Mouse (Mus musculus): ENCODE measurements around the gene Castor1. TPM values are rescaled to one million over a fixed set of nuclear protein-coding genes. Genes with fewer than 3 reads are reported as not detected.
A peak's percentile ranks its signal among the peaks of the same experiment; 100 is the strongest.

The Castor1 gene
- polyA plus RNA-seq, 1 experiment from 2014 or later = 10.3 TPM

GRCm38 (mm10) chr11:4195597-4196031 lies 22.4 kb upstream of the Castor1 start:
- peak overlapping the region; percentile 75 for H3K27ac ChIP-seq (ENCODE audit: low read depth, low read length)
- no peak for ATAC-seq
- H3K9me3 ChIP-seq (ENCODE audit: control insufficient read depth) = no peaks in the 10 kb centered on the region
- 64% methylated on average over 3 of the region's 3 CpGs for WGBS
- 0 out of 2 replicates have a peak, but pooled peaks cover 7% of the 10 kb centered on the region for H3K4me1 ChIP-seq (replicated peaks; ENCODE audit: control insufficient read depth, insufficient read depth, low read length)
- H3K4me2 ChIP-seq (replicated peaks; ENCODE audit: low read depth) = no peak overlapping the region
- H3K27me3 ChIP-seq (replicated peaks; ENCODE audit: control insufficient read depth, insufficient read depth, low read length) = no peaks in the 10 kb centered on the region
- no peak overlapping the region for H3K9ac ChIP-seq (ENCODE audit: low read depth, low read length)
- TF ChIP-seq CTCF (IDR thresholded peaks at IDR 0.05; ENCODE audit: low read depth) = no peak
- no peaks in the 10 kb centered on the region for H3K36me3 ChIP-seq (ENCODE audit: control insufficient read depth, insufficient read depth)
- H3K4me3 ChIP-seq (ENCODE audit: low read depth, low read length) = no peak overlapping the region

- Histone ChIP-seq H3K27ac (ENCODE audit: low read depth, low read length) (peak overlapping the region; percentile 75; the same call in 1 of the 2 replicates), H3K9ac (ENCODE audit: low read depth, low read length) (no peak overlapping the region), H3K36me3 (ENCODE audit: control insufficient read depth, insufficient read depth) (no peaks in the 10 kb centered on the region), H3K27me3 (replicated peaks; ENCODE audit: control insufficient read depth, insufficient read depth, low read length) (no peaks in the 10 kb centered on the region), H3K4me1 (replicated peaks; ENCODE audit: control insufficient read depth, insufficient read depth, low read length) (0 out of 2 replicates have a peak, but pooled peaks cover 7% of the 10 kb centered on the region), H3K9me3 (ENCODE audit: control insufficient read depth) (no peaks in the 10 kb centered on the region), H3K4me2 (replicated peaks; ENCODE audit: low read depth) (no peak overlapping the region), H3K4me3 (ENCODE audit: low read depth, low read length) (no peak overlapping the region)
- peak; percentile 38 for TF ChIP-seq CTCF (IDR thresholded peaks at IDR 0.05; ENCODE audit: low read depth)
- 44% methylated on average over 8 of the region's 8 CpGs for WGBS
- ATAC-seq = peak; percentile 89
Observed at GRCm38 (mm10) chr11:4196636-4197035, 21.4 kb upstream of the Castor1 start.

GRCm38 (mm10) chr11:4197691-4198090 lies 20.3 kb upstream of the Castor1 start:
- no peak for ATAC-seq
- H3K9me3 ChIP-seq (ENCODE audit: control insufficient read depth) = no peaks in the 10 kb centered on the region
- no peaks in the 10 kb centered on the region for H3K36me3 ChIP-seq (ENCODE audit: control insufficient read depth, insufficient read depth)
- no peak overlapping the region for H3K9ac ChIP-seq (ENCODE audit: low read depth, low read length)
- H3K27me3 ChIP-seq (replicated peaks; ENCODE audit: control insufficient read depth, insufficient read depth, low read length) = no peaks in the 10 kb centered on the region
- WGBS = 73% methylated on average over 1 of the region's 1 CpGs
- H3K4me3 ChIP-seq (ENCODE audit: low read depth, low read length) = no peak overlapping the region
- H3K4me2 ChIP-seq (replicated peaks; ENCODE audit: low read depth) = no peak overlapping the region
- peak overlapping the region; percentile 62 for H3K27ac ChIP-seq (ENCODE audit: low read depth, low read length)
- no peak for TF ChIP-seq CTCF (IDR thresholded peaks at IDR 0.05; ENCODE audit: low read depth)
- H3K4me1 ChIP-seq (replicated peaks; ENCODE audit: control insufficient read depth, insufficient read depth, low read length) = peaks cover 10% of the 10 kb centered on the region; the same call in 1 of the 2 replicates

GRCm38 (mm10) chr11:4201981-4202700 lies 15.9 kb upstream of the Castor1 start:
- no peaks in the 10 kb centered on the region for H3K27me3 ChIP-seq (replicated peaks; ENCODE audit: control insufficient read depth, insufficient read depth, low read length)
- ATAC-seq = no peak
- peaks cover 3% of the 10 kb centered on the region; the same call in 1 of the 2 replicates for H3K4me1 ChIP-seq (replicated peaks; ENCODE audit: control insufficient read depth, insufficient read depth, low read length)
- WGBS = 65% methylated on average over 11 of the region's 11 CpGs
- H3K9ac ChIP-seq (ENCODE audit: low read depth, low read length) = no peak overlapping the region
- H3K9me3 ChIP-seq (ENCODE audit: control insufficient read depth) = no peaks in the 10 kb centered on the region
- no peak overlapping the region for H3K4me2 ChIP-seq (replicated peaks; ENCODE audit: low read depth)
- TF ChIP-seq CTCF (IDR thresholded peaks at IDR 0.05; ENCODE audit: low read depth) = peak; percentile 32
- H3K27ac ChIP-seq (ENCODE audit: low read depth, low read length) = peak overlapping the region; percentile 15
- peaks cover 14% of the 10 kb centered on the region; the same call in 1 of the 2 replicates for H3K36me3 ChIP-seq (ENCODE audit: control insufficient read depth, insufficient read depth)
- H3K4me3 ChIP-seq (ENCODE audit: low read depth, low read length) = no peak overlapping the region

GRCm38 (mm10) chr11:4202995-4203704 lies 14.9 kb upstream of the Castor1 start:
- 44% methylated on average over 12 of the region's 12 CpGs for WGBS
- Histone ChIP-seq H3K4me3 (ENCODE audit: low read depth, low read length) (no peak overlapping the region), H3K9ac (ENCODE audit: low read depth, low read length) (no peak overlapping the region), H3K4me2 (replicated peaks; ENCODE audit: low read depth) (peak overlapping the region; percentile 4), H3K36me3 (ENCODE audit: control insufficient read depth, insufficient read depth) (peaks cover 24% of the 10 kb centered on the region), H3K4me1 (replicated peaks; ENCODE audit: control insufficient read depth, insufficient read depth, low read length) (peaks cover 3% of the 10 kb centered on the region; the same call in 1 of the 2 replicates), H3K27me3 (replicated peaks; ENCODE audit: control insufficient read depth, insufficient read depth, low read length) (no peaks in the 10 kb centered on the region), H3K9me3 (ENCODE audit: control insufficient read depth) (no peaks in the 10 kb centered on the region), H3K27ac (ENCODE audit: low read depth, low read length) (peak overlapping the region; percentile 15)
- ATAC-seq = no peak
- TF ChIP-seq CTCF (IDR thresholded peaks at IDR 0.05; ENCODE audit: low read depth) = no peak

- peaks cover 29% of the 10 kb centered on the region for H3K36me3 ChIP-seq (ENCODE audit: control insufficient read depth, insufficient read depth)
- H3K4me1 ChIP-seq (replicated peaks; ENCODE audit: control insufficient read depth, insufficient read depth, low read length) = peaks cover 3% of the 10 kb centered on the region; the same call in 1 of the 2 replicates
- 11% methylated on average over 2 of the region's 2 CpGs for WGBS
- H3K4me3 ChIP-seq (ENCODE audit: low read depth, low read length) = no peak overlapping the region
- no peaks in the 10 kb centered on the region for H3K9me3 ChIP-seq (ENCODE audit: control insufficient read depth)
- H3K9ac ChIP-seq (ENCODE audit: low read depth, low read length) = no peak overlapping the region
- peak overlapping the region; percentile 4 for H3K4me2 ChIP-seq (replicated peaks; ENCODE audit: low read depth)
- H3K27me3 ChIP-seq (replicated peaks; ENCODE audit: control insufficient read depth, insufficient read depth, low read length) = no peaks in the 10 kb centered on the region
- no peak for TF ChIP-seq CTCF (IDR thresholded peaks at IDR 0.05; ENCODE audit: low read depth)
- ATAC-seq = peak; percentile 87
- H3K27ac ChIP-seq (ENCODE audit: low read depth, low read length) = peak overlapping the region; percentile 70
Observed at GRCm38 (mm10) chr11:4203705-4204074, 14.3 kb upstream of the Castor1 start.

Data from intestine, postnatal 0 days (tissue).